Mouse (Mus musculus) heart, postnatal 0 days (tissue): ENCODE data around the gene Rasgef1b.

Experiments
- CTCF ChIP-seq: IDR thresholded peaks from 2 replicates; pipeline ENCODE4 v1.5.1; 2016; ENCODE audit warnings: antibody characterized with exemption, control low read depth, low read depth
- EP300 ChIP-seq: IDR thresholded peaks from 2 replicates; pipeline ENCODE4 v1.6.1; 2016; ENCODE audit warnings: antibody characterized with exemption, low read depth

DNA sequence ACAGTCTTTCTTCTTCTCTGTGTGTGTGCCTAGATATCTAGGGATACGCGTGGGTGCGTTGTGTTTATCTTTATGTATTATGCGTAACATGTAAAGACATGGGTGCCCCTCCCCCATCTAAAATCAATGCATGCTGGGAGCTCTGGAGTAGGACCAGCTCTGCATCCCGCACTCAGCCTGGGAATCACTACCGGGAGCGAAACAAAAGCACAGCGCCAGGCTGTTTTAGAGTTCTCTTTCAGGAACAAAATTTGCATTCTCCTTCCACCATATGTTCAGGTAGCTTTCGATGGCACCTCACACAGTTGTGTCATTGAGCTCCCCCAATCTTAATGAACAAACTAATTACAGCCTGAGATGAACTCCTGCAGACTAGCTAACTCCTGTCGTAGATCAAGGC is 19.6 kb upstream of the Rasgef1b start:
- no peak for TF ChIP-seq CTCF
- no peak for TF ChIP-seq EP300
